Mouse (Mus musculus) stomach, postnatal 0 days (tissue): ENCODE data around the gene Sorcs1.

ENCODE experiments used
- CTCF ChIP-seq: IDR thresholded peaks from 2 replicates; pipeline ENCODE4 v1.5.1; 2016; ENCODE audit warnings: antibody characterized with exemption, low read depth, mild to moderate bottlenecking, moderate library complexity
- EP300 ChIP-seq: optimal IDR thresholded peaks from 2 replicates; pipeline ENCODE3; 2016; ENCODE audit warnings: antibody characterized with exemption

DNA sequence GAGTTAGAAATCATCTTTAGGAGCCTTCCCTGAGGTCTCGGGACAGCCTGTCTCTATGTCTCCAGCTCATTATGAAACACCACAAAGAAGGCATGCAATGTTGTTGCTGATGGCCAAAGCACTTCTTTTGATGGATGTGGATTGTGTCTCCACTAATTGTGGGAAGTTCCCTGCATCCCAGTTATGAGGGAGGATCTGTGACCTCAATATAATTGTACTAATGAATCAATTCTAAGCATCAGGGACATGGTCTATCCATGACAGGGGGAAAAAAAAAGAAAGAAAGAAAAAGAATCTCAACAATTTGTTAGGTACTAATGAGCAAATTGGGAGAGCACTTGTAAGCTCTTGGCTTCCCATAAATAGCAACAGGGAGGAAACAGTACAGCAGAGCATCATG, 36.3 kb downstream of the Sorcs1 start:
- TF ChIP-seq EP300 = no peak
- no peak for TF ChIP-seq CTCF
